Mouse (Mus musculus) hindbrain, embryonic 15.5 days (tissue): ENCODE data around the gene Clec10a. TPM values are rescaled to one million over a fixed set of nuclear protein-coding genes. Genes with fewer than 3 reads are reported as not detected.

Experiments used
- ATAC-seq: fragments of 200-750 bp; cut with Nextera tagmentation; 2 replicates; pipeline ENCODE4 v1.8.0; 2017; ENCODE audit warnings: low read depth, moderate number of reproducible peaks, moderate TSS enrichment; ENCODE audit not compliant: low FRiP score
- H3K27ac ChIP-seq: fragments of 300-500 bp; sonication (generic); replicated peaks from 2 replicates; pipeline ENCODE4 v1.5.1; 2015; ENCODE audit warnings: mild to moderate bottlenecking, inconsistent platforms
- H3K27me3 ChIP-seq: fragments of 300-500 bp; sonication (generic); 2 replicates; pipeline ENCODE4 v1.6.1; 2015; ENCODE audit warnings: control low read depth, inconsistent platforms
- H3K36me3 ChIP-seq: fragments of 300-500 bp; sonication (generic); 2 replicates; pipeline ENCODE4 v1.6.1; 2015; ENCODE audit warnings: control low read depth, inconsistent platforms
- H3K4me1 ChIP-seq: fragments of 300-500 bp; sonication (generic); replicated peaks from 2 replicates; pipeline ENCODE4 v1.6.1; 2015; ENCODE audit warnings: control low read depth, inconsistent platforms
- H3K4me2 ChIP-seq: fragments of 300-500 bp; sonication (generic); 2 replicates; pipeline ENCODE4 v1.6.1; 2015; ENCODE audit warnings: moderate library complexity, mild to moderate bottlenecking, inconsistent platforms
- H3K4me3 ChIP-seq: fragments of 300-500 bp; sonication (generic); 2 replicates; pipeline ENCODE4 v1.5.1; 2015; ENCODE audit warnings: mild to moderate bottlenecking, inconsistent platforms
- H3K9ac ChIP-seq: fragments of 300-500 bp; sonication (generic); 2 replicates; pipeline ENCODE4 v1.6.1; 2015; ENCODE audit warnings: inconsistent platforms
- H3K9me3 ChIP-seq: fragments of 300-500 bp; sonication (generic); 2 replicates; pipeline ENCODE4 v1.6.1; 2016; ENCODE audit warnings: control low read depth, inconsistent platforms
- WGBS: fragments of 180-500 bp; shearing (Covaris S2); methylation state at CpG from one replicate; pipeline ENCODE4 v1.1.7; 2015; 5-methylcytosine and 5-hydroxymethylcytosine counted together
- polyA plus RNA-seq: library from polyadenylated mRNA; unstranded; fragments of >200 nt; fragmentation: Nextera tagmentation; extraction: Ambion mirVana; gene quantifications from 2 replicates; pipeline ENCODE4 v1.2.1, GENCODE M21; 2015

Gene Clec10a
- polyA plus RNA-seq, 1 experiment from 2014 or later: 0.64 TPM

DNA sequence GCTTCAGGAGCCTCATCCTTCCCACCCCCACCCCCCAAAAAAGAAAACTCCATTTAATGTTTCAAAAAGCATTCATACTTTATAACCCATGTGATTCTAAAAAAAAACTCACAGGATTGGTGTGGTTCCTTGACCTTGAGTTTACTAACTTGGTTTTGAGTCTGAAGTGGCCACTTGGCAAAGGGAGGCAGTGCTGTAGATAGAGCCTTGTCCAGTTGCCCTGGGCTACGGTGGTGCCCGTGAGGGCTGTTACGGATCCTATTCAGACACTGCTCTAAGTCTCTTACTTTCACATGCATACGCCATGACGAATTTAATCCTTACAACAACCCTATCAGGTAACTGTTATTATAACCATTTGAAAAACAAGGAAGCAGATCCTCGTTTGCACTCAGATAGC, 56.0 kb downstream of the Clec10a start:
- H3K4me2 ChIP-seq: no peak overlapping the region
- no peak overlapping the region for H3K9ac ChIP-seq
- no peak overlapping the region for H3K27ac ChIP-seq
- WGBS: 78% methylated on average over 6 of the region's 6 CpGs
- no peak for ATAC-seq
- no peak overlapping the region for H3K4me3 ChIP-seq
- H3K27me3 ChIP-seq: peaks cover 37% of the 10 kb centered on the region
- peaks cover 2% of the 10 kb centered on the region; the same call in 1 of the 2 replicates for H3K36me3 ChIP-seq
- H3K9me3 ChIP-seq: no peaks in the 10 kb centered on the region
- H3K4me1 ChIP-seq: peaks cover 26% of the 10 kb centered on the region

DNA sequence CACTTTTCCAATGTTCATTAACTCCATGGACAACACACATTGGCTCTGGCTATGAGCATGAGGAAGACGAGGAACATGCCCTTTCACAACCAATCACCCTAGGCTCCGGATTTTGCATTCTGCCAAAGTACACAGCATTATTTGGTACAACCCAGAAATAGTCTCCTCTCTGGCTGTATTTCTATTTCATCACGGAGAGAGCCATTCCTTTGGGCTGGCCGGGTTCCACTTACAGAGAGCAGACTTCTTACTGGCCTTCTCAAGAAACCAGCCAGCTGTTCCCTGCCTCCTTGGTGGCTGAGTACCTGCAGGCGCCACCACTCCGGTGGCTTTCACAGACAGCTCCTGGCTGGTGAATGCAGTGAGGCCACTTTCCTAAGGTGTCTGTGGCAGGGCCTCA, 56.4 kb downstream of the Clec10a start, which contains the start of gene Slc16a11:
Gene Slc16a11 (plus strand): TSS at position 330 of the 400 bp plus-strand sequence.
- Histone ChIP-seq H3K9me3 (no peaks in the 10 kb centered on the region), H3K4me3 (peak within 1 kb of the TSS; percentile 42), H3K9ac (peak within 1 kb of the TSS; percentile 44), H3K27ac (no peak within 1 kb of the TSS), H3K4me1 (peaks cover 26% of the 10 kb centered on the region), H3K4me2 (peak within 1 kb of the TSS; percentile 84), H3K27me3 (peaks cover 39% of the 10 kb centered on the region), H3K36me3 (peaks cover 6% of the 10 kb centered on the region; the same call in 1 of the 2 replicates)
- no peak for ATAC-seq
- WGBS: 58% methylated on average over 6 of the region's 6 CpGs

DNA sequence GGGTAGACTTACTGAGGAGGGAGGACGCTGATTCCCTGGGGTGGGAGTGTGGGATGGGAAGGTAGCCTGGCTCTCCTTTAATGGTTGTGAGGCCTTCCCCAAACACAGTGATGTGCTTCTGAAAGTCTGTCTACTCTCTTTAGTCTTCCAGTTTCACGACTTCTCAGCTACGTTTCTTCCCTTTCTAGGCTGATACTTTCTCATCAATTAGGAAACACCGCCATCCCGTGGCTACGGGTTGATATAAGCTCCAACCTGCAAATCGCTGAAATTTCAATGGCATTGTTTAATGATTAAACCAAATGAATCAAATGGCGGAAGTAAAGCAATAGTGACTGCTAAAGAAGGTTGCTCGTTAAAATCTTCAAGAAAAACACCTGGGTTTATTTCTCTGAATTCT, 56.9 kb downstream of the Clec10a start:
- Histone ChIP-seq H3K4me3 (no peak overlapping the region), H3K9ac (no peak overlapping the region), H3K36me3 (peaks cover 6% of the 10 kb centered on the region; the same call in 1 of the 2 replicates), H3K4me1 (peaks cover 26% of the 10 kb centered on the region), H3K27me3 (peaks cover 39% of the 10 kb centered on the region), H3K9me3 (no peaks in the 10 kb centered on the region), H3K27ac (no peak overlapping the region), H3K4me2 (peak overlapping the region; percentile 84; the same call in 1 of the 2 replicates)
- ATAC-seq: no peak
- 9% methylated on average over 9 of the region's 9 CpGs for WGBS

DNA sequence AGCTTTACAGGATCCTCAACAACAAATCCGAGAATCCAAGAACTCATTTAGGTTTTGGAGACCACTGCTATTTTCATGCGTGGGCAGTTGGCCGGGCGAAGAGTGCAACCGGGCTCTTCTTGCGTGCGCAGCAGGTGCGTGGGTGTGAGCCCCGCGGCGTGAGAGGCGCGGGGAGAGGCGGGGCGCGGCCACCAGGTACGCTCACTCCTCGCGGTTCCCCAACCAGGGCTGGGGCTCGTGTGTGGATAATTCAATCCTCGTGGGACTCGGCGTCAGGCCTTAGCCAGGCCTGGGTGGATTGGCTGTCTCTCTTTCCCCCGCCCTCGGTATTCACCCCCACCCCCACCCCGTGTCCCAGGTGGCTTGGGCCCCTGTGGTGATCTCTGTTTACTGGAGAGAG, 57.7 kb downstream of the Clec10a start:
- Histone ChIP-seq H3K9ac (peak overlapping the region; percentile 44), H3K4me2 (peak overlapping the region; percentile 84), H3K27me3 (peaks cover 39% of the 10 kb centered on the region), H3K4me1 (peaks cover 32% of the 10 kb centered on the region), H3K36me3 (peaks cover 6% of the 10 kb centered on the region; the same call in 1 of the 2 replicates), H3K4me3 (peak overlapping the region; percentile 42), H3K9me3 (no peaks in the 10 kb centered on the region), H3K27ac (no peak overlapping the region)
- ATAC-seq: peak; percentile 17; the same call in 1 of the 2 replicates
- WGBS: 8% methylated on average over 23 of the region's 26 CpGs

DNA sequence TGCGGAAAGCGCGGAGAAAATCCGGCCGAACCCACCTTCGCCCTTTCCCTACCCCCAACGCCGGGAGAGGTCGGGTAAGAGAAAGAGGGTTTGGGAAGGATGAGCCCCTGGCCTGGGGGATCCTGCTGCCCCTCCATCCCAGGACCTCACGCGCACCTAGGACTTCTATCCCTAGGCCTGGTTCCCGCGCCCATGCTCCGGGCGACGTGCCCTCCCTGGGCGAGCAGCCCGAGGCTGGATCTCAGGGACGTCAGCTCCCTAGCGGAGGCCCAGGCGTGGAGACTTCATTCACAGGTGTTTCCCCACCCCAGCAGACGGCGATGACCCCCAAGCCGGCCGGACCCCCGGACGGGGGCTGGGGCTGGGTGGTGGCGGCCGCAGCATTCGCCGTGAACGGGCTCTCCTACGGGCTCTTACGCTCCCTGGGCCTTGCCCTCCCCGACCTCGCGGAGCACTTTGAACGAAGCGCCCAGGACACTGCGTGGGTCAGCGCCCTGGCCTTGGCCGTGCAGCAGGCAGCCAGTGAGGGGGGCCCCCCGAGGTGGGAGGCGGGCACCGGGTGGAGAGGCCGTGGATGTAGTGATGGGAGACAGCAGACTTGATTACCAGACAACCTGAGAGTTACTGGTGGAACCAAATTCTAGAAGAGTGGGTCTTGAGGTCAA, 58.3 kb downstream of the Clec10a start:
- WGBS: under 1% methylated on average over 46 of the region's 46 CpGs
- H3K27ac ChIP-seq: no peak overlapping the region
- peak overlapping the region; percentile 84 for H3K4me2 ChIP-seq
- peak overlapping the region; percentile 44 for H3K9ac ChIP-seq
- H3K36me3 ChIP-seq: peaks cover 6% of the 10 kb centered on the region; the same call in 1 of the 2 replicates
- peaks cover 39% of the 10 kb centered on the region for H3K27me3 ChIP-seq
- peak overlapping the region; percentile 42 for H3K4me3 ChIP-seq
- H3K9me3 ChIP-seq: no peaks in the 10 kb centered on the region
- peak; percentile 57 for ATAC-seq
- H3K4me1 ChIP-seq: peaks cover 38% of the 10 kb centered on the region

DNA sequence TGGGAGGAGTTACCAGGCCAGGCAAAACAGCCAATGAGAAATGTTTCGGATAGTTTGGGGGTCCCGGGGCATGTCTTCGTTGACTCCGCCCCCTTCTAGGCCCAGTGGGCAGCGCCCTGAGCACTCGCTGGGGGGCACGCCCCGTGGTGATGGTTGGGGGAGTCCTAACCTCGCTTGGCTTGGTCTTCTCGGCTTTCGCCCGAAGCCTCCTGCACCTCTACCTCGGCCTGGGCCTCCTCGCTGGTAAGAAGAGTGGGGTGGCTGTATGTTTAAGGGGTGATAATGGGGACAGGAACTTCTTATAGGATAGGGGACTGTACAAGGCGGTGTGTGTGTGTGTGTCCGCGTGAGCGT, 58.8 kb downstream of the Clec10a start:
- Histone ChIP-seq H3K27me3 (peaks cover 39% of the 10 kb centered on the region), H3K27ac (no peak overlapping the region), H3K4me2 (peak overlapping the region; percentile 84), H3K9me3 (no peaks in the 10 kb centered on the region), H3K36me3 (peaks cover 6% of the 10 kb centered on the region; the same call in 1 of the 2 replicates), H3K9ac (no peak overlapping the region), H3K4me3 (peak overlapping the region; percentile 42), H3K4me1 (peaks cover 43% of the 10 kb centered on the region)
- 5% methylated on average over 18 of the region's 18 CpGs for WGBS
- peak; percentile 32; the same call in 1 of the 2 replicates for ATAC-seq

DNA sequence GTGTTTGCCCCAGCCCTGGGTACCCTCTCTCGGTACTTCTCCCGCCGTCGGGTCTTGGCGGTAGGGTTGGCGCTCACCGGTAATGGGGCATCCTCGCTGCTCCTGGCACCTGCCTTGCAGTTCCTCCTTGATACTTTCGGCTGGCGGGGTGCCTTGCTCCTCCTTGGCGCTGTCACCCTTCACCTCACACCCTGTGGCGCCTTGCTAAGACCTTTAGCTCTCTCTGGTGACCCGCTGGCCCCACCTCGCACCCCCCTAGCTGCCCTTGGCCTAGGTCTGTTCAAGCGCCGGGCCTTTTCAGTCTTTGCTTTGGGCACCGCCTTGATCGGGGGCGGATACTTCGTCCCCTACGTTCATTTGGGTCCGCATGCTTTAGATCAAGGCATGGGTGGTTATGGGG, 59.3 kb downstream of the Clec10a start:
- ATAC-seq: no peak
- no peak overlapping the region for H3K27ac ChIP-seq
- WGBS: 11% methylated on average over 22 of the region's 22 CpGs
- H3K4me2 ChIP-seq: peak overlapping the region; percentile 84
- no peaks in the 10 kb centered on the region for H3K9me3 ChIP-seq
- peaks cover 6% of the 10 kb centered on the region; the same call in 1 of the 2 replicates for H3K36me3 ChIP-seq
- H3K9ac ChIP-seq: no peak overlapping the region
- no peak overlapping the region for H3K4me3 ChIP-seq
- peaks cover 46% of the 10 kb centered on the region for H3K4me1 ChIP-seq
- H3K27me3 ChIP-seq: peaks cover 39% of the 10 kb centered on the region

DNA sequence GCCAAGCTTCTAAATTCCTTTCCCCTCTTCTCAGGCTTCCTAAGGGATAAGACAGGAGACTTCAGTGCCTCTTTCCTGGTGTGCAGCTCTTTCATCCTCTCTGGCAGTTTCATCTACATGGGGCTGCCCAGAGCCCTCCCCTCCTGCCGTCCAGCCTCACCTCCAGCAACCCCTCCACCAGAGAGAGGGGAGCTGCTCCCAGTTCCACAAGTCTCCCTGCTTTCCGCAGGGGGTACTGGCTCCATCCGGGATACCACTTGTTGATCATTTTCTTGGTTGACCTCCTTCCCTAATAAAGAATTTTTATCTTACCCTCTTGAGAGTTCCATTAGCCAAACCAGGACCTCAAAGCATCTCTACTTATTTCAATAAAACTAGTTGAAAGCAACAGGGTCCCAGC, 60.1 kb downstream of the Clec10a start:
- H3K4me3 ChIP-seq: no peak overlapping the region
- H3K9ac ChIP-seq: no peak overlapping the region
- peaks cover 46% of the 10 kb centered on the region for H3K4me1 ChIP-seq
- WGBS: 46% methylated on average over 3 of the region's 3 CpGs
- no peak overlapping the region for H3K4me2 ChIP-seq
- ATAC-seq: no peak
- peaks cover 6% of the 10 kb centered on the region; the same call in 1 of the 2 replicates for H3K36me3 ChIP-seq
- H3K9me3 ChIP-seq: no peaks in the 10 kb centered on the region
- H3K27me3 ChIP-seq: peaks cover 39% of the 10 kb centered on the region
- H3K27ac ChIP-seq: no peak overlapping the region

DNA sequence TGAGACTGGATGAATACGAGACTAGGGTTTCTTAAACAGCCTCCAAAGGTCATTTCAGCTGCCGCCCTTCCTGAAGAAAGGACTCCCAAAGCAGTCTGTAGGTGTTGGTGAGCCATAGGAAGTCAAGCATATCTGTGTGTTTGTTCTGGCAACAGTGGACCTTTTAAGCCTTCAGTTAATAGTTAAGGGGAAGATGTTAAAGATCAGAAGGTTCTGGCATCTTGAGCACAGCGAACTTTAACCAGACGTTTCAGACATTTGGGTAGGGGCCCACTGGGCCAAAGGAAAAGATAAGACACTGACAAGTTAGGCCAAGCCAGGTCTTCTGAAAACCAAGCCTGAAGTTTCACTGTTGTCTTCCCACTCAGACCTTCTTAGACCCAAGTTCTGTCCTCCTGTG, 62.0 kb downstream of the Clec10a start:
- Histone ChIP-seq H3K9me3 (no peaks in the 10 kb centered on the region), H3K27me3 (peaks cover 35% of the 10 kb centered on the region), H3K4me1 (peaks cover 57% of the 10 kb centered on the region), H3K9ac (no peak overlapping the region), H3K4me2 (0 out of 2 replicates have a peak overlapping the region, but pooled peaks have one; percentile 87), H3K27ac (no peak overlapping the region), H3K4me3 (no peak overlapping the region), H3K36me3 (peaks cover 6% of the 10 kb centered on the region; the same call in 1 of the 2 replicates)
- 95% methylated on average over 4 of the region's 4 CpGs for WGBS
- no peak for ATAC-seq

DNA sequence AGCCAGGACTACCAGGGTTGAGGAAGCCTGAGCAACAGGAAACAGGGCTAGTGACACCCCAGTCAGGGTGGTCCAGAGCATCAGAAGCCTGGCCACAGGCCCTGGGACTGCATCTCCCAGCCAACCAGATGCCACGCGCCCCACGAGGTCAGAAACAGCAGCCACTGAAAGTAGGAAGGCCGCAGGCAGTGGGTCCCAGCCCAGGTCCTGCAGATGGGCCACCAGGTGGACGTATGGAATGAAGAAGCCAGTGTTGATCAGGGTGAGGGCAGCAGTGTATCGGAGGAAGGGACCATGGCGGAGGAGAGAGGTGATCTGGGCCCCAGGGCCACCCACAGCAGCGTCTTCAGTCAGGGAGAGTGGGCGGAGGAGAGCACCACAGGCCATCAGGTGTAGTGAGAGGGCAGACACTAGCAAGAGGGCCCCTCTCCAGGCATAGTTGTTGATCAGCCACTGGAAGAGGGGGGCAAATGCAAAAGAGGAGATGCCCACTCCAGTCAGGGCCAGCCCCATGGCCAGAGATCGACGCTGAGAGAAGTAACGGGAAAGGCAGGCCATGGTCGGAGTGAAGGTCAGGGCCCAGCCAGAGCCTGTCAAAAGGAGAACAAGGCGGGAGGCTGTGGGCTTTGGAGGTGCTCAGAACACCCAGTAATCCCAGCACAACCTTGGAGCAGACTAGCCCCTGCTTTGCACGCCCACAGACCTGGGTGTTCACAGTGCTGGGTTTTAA, 62.9 kb downstream of the Clec10a start:
- Histone ChIP-seq H3K27me3 (peaks cover 31% of the 10 kb centered on the region), H3K4me2 (peak overlapping the region; percentile 87), H3K9me3 (no peaks in the 10 kb centered on the region), H3K4me1 (peaks cover 49% of the 10 kb centered on the region), H3K4me3 (peak overlapping the region; percentile 60), H3K36me3 (peaks cover 6% of the 10 kb centered on the region; the same call in 1 of the 2 replicates), H3K9ac (0 out of 2 replicates have a peak overlapping the region, but pooled peaks have one; percentile 15), H3K27ac (no peak overlapping the region)
- no peak for ATAC-seq
- WGBS: 88% methylated on average over 15 of the region's 15 CpGs

DNA sequence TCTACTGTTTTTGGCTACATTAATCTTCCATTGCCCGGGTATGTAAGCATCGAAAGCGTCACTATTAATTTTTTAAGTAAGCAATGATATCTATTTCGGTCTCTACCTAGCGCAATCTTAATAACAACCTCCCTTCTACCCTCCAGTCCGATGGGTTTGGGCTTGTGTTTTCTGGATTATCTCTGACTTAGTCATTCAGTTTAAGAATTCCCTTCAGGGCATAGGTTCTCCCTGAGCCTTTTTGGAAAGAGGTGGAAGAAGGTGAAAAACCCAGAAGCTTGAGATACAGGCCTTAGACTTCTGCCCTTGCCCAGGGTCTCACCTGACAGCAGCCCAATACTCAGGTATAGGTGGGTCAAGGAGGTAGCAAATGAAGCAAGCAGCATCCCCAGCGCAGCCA, 63.9 kb downstream of the Clec10a start:
- H3K36me3 ChIP-seq: peaks cover 6% of the 10 kb centered on the region; the same call in 1 of the 2 replicates
- H3K4me3 ChIP-seq: peak overlapping the region; percentile 60
- H3K27me3 ChIP-seq: peaks cover 23% of the 10 kb centered on the region
- H3K9me3 ChIP-seq: no peaks in the 10 kb centered on the region
- 52% methylated on average over 7 of the region's 7 CpGs for WGBS
- H3K4me2 ChIP-seq: peak overlapping the region; percentile 87
- no peak for ATAC-seq
- H3K9ac ChIP-seq: peak overlapping the region; percentile 57
- peaks cover 39% of the 10 kb centered on the region for H3K4me1 ChIP-seq
- peak overlapping the region; percentile 86 for H3K27ac ChIP-seq

DNA sequence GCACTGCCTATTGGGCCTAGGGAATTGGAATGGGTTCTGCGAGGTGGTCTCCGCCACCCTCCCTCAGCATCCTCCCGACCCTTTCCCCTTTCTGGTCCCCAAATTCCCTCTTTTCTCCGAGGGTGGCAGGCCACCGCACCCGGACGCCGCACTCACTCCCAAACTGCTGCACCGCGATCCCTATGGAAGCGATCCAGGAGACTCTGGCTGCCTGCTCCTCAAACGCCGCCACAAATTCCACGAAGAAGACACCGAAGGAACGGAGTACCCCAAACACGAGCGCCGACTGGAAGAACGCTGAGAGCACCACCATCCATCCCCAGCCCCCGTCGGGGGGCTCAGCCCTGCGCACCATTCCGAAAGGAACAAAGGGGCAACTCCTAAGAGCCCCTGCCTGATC, 64.3 kb downstream of the Clec10a start:
- Histone ChIP-seq H3K36me3 (peaks cover 6% of the 10 kb centered on the region; the same call in 1 of the 2 replicates), H3K27me3 (peaks cover 19% of the 10 kb centered on the region), H3K4me3 (peak overlapping the region; percentile 60), H3K9me3 (no peaks in the 10 kb centered on the region), H3K9ac (peak overlapping the region; percentile 57), H3K27ac (peak overlapping the region; percentile 86), H3K4me2 (peak overlapping the region; percentile 87), H3K4me1 (peaks cover 35% of the 10 kb centered on the region)
- under 1% methylated on average over 24 of the region's 24 CpGs for WGBS
- no peak for ATAC-seq
